Mouse (Mus musculus): ENCODE measurements around the gene Ssbp3. TPM values are rescaled to one million over a fixed set of nuclear protein-coding genes. Genes with fewer than 3 reads are reported as not detected.
A peak's percentile ranks its signal among the peaks of the same experiment; 100 is the strongest.

Ssbp3 gene
- total RNA-seq, 1 experiment, result 42.6 TPM

- H3K36me3 ChIP-seq (ENCODE audit: control insufficient read depth, insufficient read depth, low read length, poor library complexity, severe bottlenecking), result peaks cover 33% of the 10 kb centered on the region
- DNase-seq (ENCODE audit: low read depth, low spot score), result no peak
- TF ChIP-seq HCFC1 (IDR thresholded peaks at IDR 0.05; ENCODE audit: borderline replicate concordance, insufficient read depth, low read length), result no peak
- TF ChIP-seq MAFK (IDR thresholded peaks at IDR 0.05; ENCODE audit: insufficient read depth, low read depth, low read length), result no peak
- TF ChIP-seq ZNF384 (IDR thresholded peaks at IDR 0.05; ENCODE audit: low read depth, low read length), result no peak
- no peak for TF ChIP-seq ZC3H11A (IDR thresholded peaks at IDR 0.05; ENCODE audit: borderline replicate concordance, low read depth, low read length)
- no peak for TF ChIP-seq CHD2 (IDR thresholded peaks at IDR 0.05; ENCODE audit: low read depth, low read length)
Measured at GRCm38 (mm10) chr4:107064394-107065098, 154.0 kb downstream of the Ssbp3 start.

DNA sequence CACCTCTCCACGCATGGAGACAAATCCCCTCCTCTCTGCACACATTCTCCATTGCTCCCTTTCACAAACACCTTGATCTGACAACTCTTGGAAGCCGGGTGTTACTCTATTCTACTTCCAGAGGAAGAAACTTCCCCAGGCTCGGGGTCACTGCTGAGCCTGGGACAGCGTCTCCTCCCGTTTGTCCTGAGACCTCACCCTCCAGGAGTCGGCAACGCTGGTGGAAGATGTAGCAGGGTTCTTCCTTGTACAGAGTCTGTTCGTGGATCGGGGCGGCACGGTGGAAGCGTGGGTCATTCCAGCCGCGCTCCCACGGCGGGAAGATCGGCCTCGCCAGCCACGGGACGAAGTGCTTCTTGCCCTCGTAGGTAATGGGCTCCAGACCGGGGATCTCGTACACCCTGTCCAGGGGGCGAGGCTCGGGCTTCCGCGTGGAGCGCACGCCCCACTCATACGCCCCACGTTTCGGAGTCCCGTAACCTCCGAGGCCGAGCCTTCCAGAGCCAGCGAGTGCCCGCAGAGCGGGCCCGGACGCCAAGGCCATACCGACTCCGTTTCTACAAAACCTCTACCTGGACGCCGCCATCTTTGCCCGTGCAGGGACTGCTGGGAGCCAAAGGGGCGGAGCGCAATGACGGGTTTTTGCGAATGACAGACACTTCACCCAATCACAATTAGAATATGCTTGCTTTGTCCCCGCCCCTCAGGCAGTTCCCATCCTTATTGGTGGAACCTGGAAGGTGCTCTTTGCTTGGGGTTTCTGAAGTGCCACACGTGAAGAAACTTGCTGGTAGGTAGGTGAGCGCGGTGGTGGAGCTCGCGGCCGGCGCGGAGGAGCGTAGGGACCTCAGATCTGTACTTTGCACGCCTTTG lies 156.0 kb downstream of the Ssbp3 start, which contains the start of the genes Mrpl37 and Cyb5rl:
Gene Mrpl37 (minus strand): TSS at position 617 of the 873 bp plus-strand sequence.
Gene Cyb5rl (plus strand): TSS at position 737 of the 873 bp plus-strand sequence.
- Histone ChIP-seq H3K4me1 (ENCODE audit: control insufficient read depth in 2 of 2, insufficient read depth in 2 of 2, low read length in 2 of 2, poor library complexity in 1 of 2) (peaks cover 2 to 4% of the 10 kb centered on the region in 2 experiments; a peak in 2 of 4 replicates), H3K4me3 (ENCODE audit: insufficient read depth in 1 of 2, low read depth in 1 of 2, low read length in 2 of 2, poor library complexity in 1 of 2, severe bottlenecking in 1 of 2) (peak within 1 kb of the TSS; percentile 93 to 99), H3K27ac (ENCODE audit: insufficient read depth, low read depth, low read length, poor library complexity, severe bottlenecking) (no peak within 1 kb of the TSS), H3K36me3 (ENCODE audit: control insufficient read depth, insufficient read depth, low read length, poor library complexity, severe bottlenecking) (peaks cover 19% of the 10 kb centered on the region), H3K9ac (ENCODE audit: insufficient read depth, low read depth, low read length, poor library complexity, severe bottlenecking) (peak within 1 kb of the TSS; percentile 95), H3K9me3 (ENCODE audit: control insufficient read depth, insufficient read depth, low read depth, low read length) (no peaks in the 10 kb centered on the region)
- 0 out of 2 replicates have a peak, but pooled peaks have one; percentile 10 for TF ChIP-seq ZC3H11A (IDR thresholded peaks at IDR 0.05; ENCODE audit: borderline replicate concordance, low read depth, low read length)
- no peak for TF ChIP-seq ZNF384 (IDR thresholded peaks at IDR 0.05; ENCODE audit: low read depth, low read length)
- TF ChIP-seq CHD2 (IDR thresholded peaks at IDR 0.05; ENCODE audit: low read depth, low read length), result peak; percentile 93
- no peak for TF ChIP-seq MAFK (IDR thresholded peaks at IDR 0.05; ENCODE audit: insufficient read depth, low read depth, low read length)
- peak; percentile 62; the same call in 1 of the 2 replicates for TF ChIP-seq HCFC1 (IDR thresholded peaks at IDR 0.05; ENCODE audit: borderline replicate concordance, insufficient read depth, low read length)
- in situ Hi-C loops (cut with MboI; ENCODE audit: low sequenced_read_pairs in 2 of 2, unreplicated experiment in 2 of 2), result no loop called here
- peak; percentile 97 for DNase-seq (ENCODE audit: low read depth, low spot score)

More at GRCm38 (mm10) chr4:107064394-107065098, 154.0 kb downstream of the Ssbp3 start:
- H3K9ac ChIP-seq (ENCODE audit: insufficient read depth, low read depth, low read length, poor library complexity, severe bottlenecking), result no peak overlapping the region
- H3K27ac ChIP-seq (ENCODE audit: insufficient read depth, low read depth, low read length, poor library complexity, severe bottlenecking), result no peak overlapping the region
- no peak overlapping the region for H3K4me3 ChIP-seq (ENCODE audit: insufficient read depth in 1 of 2, low read depth in 1 of 2, low read length in 2 of 2, poor library complexity in 1 of 2, severe bottlenecking in 1 of 2)
- in situ Hi-C loops (cut with MboI; ENCODE audit: low sequenced_read_pairs in 2 of 2, unreplicated experiment in 2 of 2), result no loop called here
- no peaks in the 10 kb centered on the region for H3K9me3 ChIP-seq (ENCODE audit: control insufficient read depth, insufficient read depth, low read depth, low read length)
- peaks cover 2 to 4% of the 10 kb centered on the region in 2 experiments; a peak in 2 of 4 replicates for H3K4me1 ChIP-seq (ENCODE audit: control insufficient read depth in 2 of 2, insufficient read depth in 2 of 2, low read length in 2 of 2, poor library complexity in 1 of 2)

DNA sequence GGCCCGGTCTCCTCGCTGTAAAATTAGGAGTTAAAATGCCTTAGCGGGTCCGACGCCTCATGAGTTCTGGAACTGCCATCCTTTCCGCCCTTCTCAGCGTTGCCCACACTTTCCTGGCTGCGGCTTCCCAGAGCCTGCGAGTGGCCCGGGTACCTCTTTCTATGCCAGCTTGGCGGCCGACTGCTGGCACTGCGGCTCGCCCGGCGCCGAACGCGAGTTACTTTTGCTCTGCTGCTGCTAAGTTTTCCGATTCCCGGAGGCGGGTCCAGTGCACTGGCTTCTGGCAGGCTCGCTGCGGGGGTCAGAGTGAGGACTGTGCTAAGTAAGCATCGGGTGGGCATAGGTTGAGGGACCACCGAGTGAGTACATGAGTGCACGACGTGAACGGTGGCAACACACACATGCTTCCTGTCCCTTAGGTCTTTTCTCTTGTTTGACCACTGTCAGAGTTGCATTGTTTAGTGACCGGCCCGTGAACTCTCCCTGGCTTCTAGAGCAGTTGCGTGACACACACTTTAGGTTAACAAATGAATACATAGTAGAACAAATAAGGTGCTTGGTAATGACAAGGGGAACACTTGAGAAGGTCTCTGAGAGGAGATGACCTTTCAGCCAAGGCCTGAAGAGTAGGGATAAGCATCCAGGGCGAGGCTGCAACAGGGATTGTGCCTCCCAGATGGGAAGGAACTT lies 156.8 kb downstream of the Ssbp3 start:
- peaks cover 2 to 4% of the 10 kb centered on the region in 2 experiments; a peak in 2 of 4 replicates for H3K4me1 ChIP-seq (ENCODE audit: control insufficient read depth in 2 of 2, insufficient read depth in 2 of 2, low read length in 2 of 2, poor library complexity in 1 of 2)
- H3K4me3 ChIP-seq (ENCODE audit: insufficient read depth in 1 of 2, low read depth in 1 of 2, low read length in 2 of 2, poor library complexity in 1 of 2, severe bottlenecking in 1 of 2), result peak overlapping the region; percentile 80 to 99
- TF ChIP-seq HCFC1 (IDR thresholded peaks at IDR 0.05; ENCODE audit: borderline replicate concordance, insufficient read depth, low read length), result no peak
- TF ChIP-seq CHD2 (IDR thresholded peaks at IDR 0.05; ENCODE audit: low read depth, low read length), result no peak
- no peak for TF ChIP-seq MAFK (IDR thresholded peaks at IDR 0.05; ENCODE audit: insufficient read depth, low read depth, low read length)
- no peak for TF ChIP-seq ZNF384 (IDR thresholded peaks at IDR 0.05; ENCODE audit: low read depth, low read length)
- TF ChIP-seq ZC3H11A (IDR thresholded peaks at IDR 0.05; ENCODE audit: borderline replicate concordance, low read depth, low read length), result no peak
- no peaks in the 10 kb centered on the region for H3K9me3 ChIP-seq (ENCODE audit: control insufficient read depth, insufficient read depth, low read depth, low read length)
- H3K36me3 ChIP-seq (ENCODE audit: control insufficient read depth, insufficient read depth, low read length, poor library complexity, severe bottlenecking), result peaks cover 15% of the 10 kb centered on the region
- peak overlapping the region; percentile 85 for H3K9ac ChIP-seq (ENCODE audit: insufficient read depth, low read depth, low read length, poor library complexity, severe bottlenecking)
- in situ Hi-C loops (cut with MboI; ENCODE audit: low sequenced_read_pairs in 2 of 2, unreplicated experiment in 2 of 2), result no loop called here
- no peak overlapping the region for H3K27ac ChIP-seq (ENCODE audit: insufficient read depth, low read depth, low read length, poor library complexity, severe bottlenecking)
- peak; percentile 19 for DNase-seq (ENCODE audit: low read depth, low spot score)

- in situ Hi-C loops (cut with MboI; ENCODE audit: low sequenced_read_pairs in 2 of 2, unreplicated experiment in 2 of 2), result no loop called here
- no peak for DNase-seq (ENCODE audit: low read depth, low spot score)
- peaks cover 0 to under 1% of the 10 kb centered on the region in 2 experiments; a peak in 1 of 4 replicates for H3K4me1 ChIP-seq (ENCODE audit: control insufficient read depth in 2 of 2, insufficient read depth in 2 of 2, low read length in 2 of 2, poor library complexity in 1 of 2)
- H3K4me3 ChIP-seq (ENCODE audit: insufficient read depth in 1 of 2, low read depth in 1 of 2, low read length in 2 of 2, poor library complexity in 1 of 2, severe bottlenecking in 1 of 2), result no peak overlapping the region
- H3K36me3 ChIP-seq (ENCODE audit: control insufficient read depth, insufficient read depth, low read length, poor library complexity, severe bottlenecking), result no peaks in the 10 kb centered on the region
- H3K27ac ChIP-seq (ENCODE audit: insufficient read depth, low read depth, low read length, poor library complexity, severe bottlenecking), result no peak overlapping the region
- H3K9me3 ChIP-seq (ENCODE audit: control insufficient read depth, insufficient read depth, low read depth, low read length), result no peaks in the 10 kb centered on the region
- TF ChIP-seq HCFC1 (IDR thresholded peaks at IDR 0.05; ENCODE audit: borderline replicate concordance, insufficient read depth, low read length) (no peak), ZC3H11A (IDR thresholded peaks at IDR 0.05; ENCODE audit: borderline replicate concordance, low read depth, low read length) (no peak), ZNF384 (IDR thresholded peaks at IDR 0.05; ENCODE audit: low read depth, low read length) (no peak)
- H3K9ac ChIP-seq (ENCODE audit: insufficient read depth, low read depth, low read length, poor library complexity, severe bottlenecking), result no peak overlapping the region
Measured at GRCm38 (mm10) chr4:107072343-107072742, 161.8 kb downstream of the Ssbp3 start.

Data from ES-E14 (cell line).